Mouse (Mus musculus) forebrain, postnatal 0 days (tissue): Measurements from ENCODE around the gene Mapkbp1. TPM values are rescaled to one million over a fixed set of nuclear protein-coding genes. Genes with fewer than 3 reads are reported as not detected.

Experiments
- ATAC-seq: fragments of 200-750 bp; cut with Nextera tagmentation; 2 replicates; pipeline ENCODE4 v1.8.0; 2017; ENCODE audit warnings: mild to moderate bottlenecking, moderate library complexity
- DNase-seq: peaks from one replicate; pipeline ENCODE4 v3.0.0-alpha.2; 2015
- H3K27ac ChIP-seq: fragments of 300-500 bp; sonication (generic); 2 replicates; pipeline ENCODE4 v1.5.1; 2014; ENCODE audit warnings: low read depth, mild to moderate bottlenecking, antibody characterized with exemption, low read length, moderate library complexity, mixed read lengths
- H3K27me3 ChIP-seq: fragments of 300-500 bp; sonication (generic); 2 replicates; pipeline ENCODE4 v1.6.1; 2014; ENCODE audit warnings: mild to moderate bottlenecking, low read length, mixed read lengths; ENCODE audit not compliant: insufficient read depth
- H3K36me3 ChIP-seq: fragments of 300-500 bp; sonication (generic); 2 replicates; pipeline ENCODE4 v1.6.1; 2014; ENCODE audit warnings: mild to moderate bottlenecking, moderate library complexity; ENCODE audit not compliant: insufficient read depth
- H3K4me1 ChIP-seq: fragments of 300-500 bp; sonication (generic); 2 replicates; pipeline ENCODE4 v1.6.1; 2014; ENCODE audit warnings: antibody characterized with exemption; ENCODE audit not compliant: insufficient read depth
- H3K4me2 ChIP-seq: fragments of 300-500 bp; sonication (generic); 2 replicates; pipeline ENCODE4 v1.6.1; 2014; ENCODE audit warnings: low read depth, mild to moderate bottlenecking, moderate library complexity
- H3K4me3 ChIP-seq: fragments of 300-500 bp; sonication (generic); 2 replicates; pipeline ENCODE4 v1.5.1; 2014; ENCODE audit warnings: low read depth, low read length, mixed read lengths
- H3K9ac ChIP-seq: fragments of 300-500 bp; sonication (generic); 2 replicates; pipeline ENCODE4 v1.6.1; 2014; ENCODE audit warnings: mild to moderate bottlenecking
- H3K9me3 ChIP-seq: fragments of 300-500 bp; sonication (generic); 2 replicates; pipeline ENCODE4 v1.6.1; 2016; ENCODE audit warnings: low read length
- CTCF ChIP-seq: sonication (generic); IDR thresholded peaks from 2 replicates; pipeline ENCODE4 v1.5.1; 2016; ENCODE audit warnings: antibody characterized with exemption, control low read depth, low read depth
- WGBS: fragments of 180-500 bp; shearing (Covaris S2); extraction: QIAGEN DNeasy Blood & Tissue Kit; methylation state at CpG from one replicate; pipeline ENCODE4 v1.1.7; 2014; 5-methylcytosine and 5-hydroxymethylcytosine counted together
- polyA plus RNA-seq: library from polyadenylated mRNA; unstranded; fragments of >200 nt; fragmentation: Nextera tagmentation; extraction: Ambion mirVana; gene quantifications from 2 replicates; pipeline ENCODE4 v1.2.1, GENCODE M21; 2015
- total RNA-seq: library from RNA; depleted of rRNA; stranded (reverse); fragments of >200 nt; gene quantifications from 2 replicates; pipeline ENCODE4 v1.2.3, GENCODE M21; 2014; rRNA removed

Gene Mapkbp1
- total RNA-seq (38.6 and 42.5 TPM in 2 replicates), polyA plus RNA-seq (6.5 and 7.4 TPM in 2 replicates)

DNA sequence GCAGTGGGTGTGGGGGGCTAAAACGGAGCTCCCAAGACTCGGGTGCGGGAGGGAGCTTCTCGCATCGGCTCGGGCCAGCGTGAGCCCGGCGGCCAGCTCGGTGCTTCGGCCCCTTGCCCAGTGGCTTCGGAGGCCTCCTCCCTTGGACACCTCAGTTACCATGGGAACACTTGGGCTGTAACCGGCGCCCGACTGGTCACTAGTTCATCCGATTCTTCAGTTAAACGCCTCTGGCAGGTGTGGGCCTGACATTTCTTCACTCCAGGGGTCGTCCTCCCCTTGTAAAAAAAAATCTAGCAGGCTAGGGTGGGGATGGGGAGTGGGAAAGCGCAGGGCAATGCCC, at the start of gene Mapkbp1:
Gene Mapkbp1 (plus strand): TSS at position 163 of the 343 bp plus-strand sequence.
- H3K4me3 ChIP-seq: peak within 1 kb of the TSS; percentile 85
- WGBS: 2% methylated on average over 19 of the region's 19 CpGs
- TF ChIP-seq CTCF: no peak
- DNase-seq: no peak
- no peaks in the 10 kb centered on the region for H3K27me3 ChIP-seq
- H3K27ac ChIP-seq: peak within 1 kb of the TSS; percentile 64
- peak; percentile 57 for ATAC-seq
- peaks cover 5% of the 10 kb centered on the region; the same call in 1 of the 2 replicates for H3K4me1 ChIP-seq
- no peaks in the 10 kb centered on the region for H3K9me3 ChIP-seq
- peak within 1 kb of the TSS; percentile 83 for H3K9ac ChIP-seq
- H3K36me3 ChIP-seq: no peaks in the 10 kb centered on the region; the same call in none of the 2 replicates
- peak within 1 kb of the TSS; percentile 67 for H3K4me2 ChIP-seq

DNA sequence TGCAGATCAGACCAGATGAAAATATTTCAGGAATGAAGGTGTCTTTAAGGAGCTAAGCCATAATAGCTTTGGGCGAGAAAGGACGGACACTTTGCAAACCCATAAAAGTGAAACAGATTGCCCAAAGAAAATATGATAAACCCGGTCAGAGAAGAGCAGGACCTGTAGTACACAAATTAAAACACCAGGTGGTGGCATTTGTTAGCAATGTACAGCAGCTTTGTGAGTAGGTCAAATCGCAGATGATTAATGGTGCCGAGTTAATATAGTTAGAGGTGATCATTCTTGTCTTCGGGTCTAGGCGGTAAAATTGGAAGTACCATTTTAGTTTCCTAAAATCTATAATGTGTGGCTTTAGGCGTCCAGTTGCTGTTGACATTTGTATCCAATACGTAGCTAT, 1.9 kb upstream of the Mapkbp1 start:
- peak; percentile 54 for DNase-seq
- Histone ChIP-seq H3K4me3 (no peak overlapping the region), H3K4me1 (peaks cover 5% of the 10 kb centered on the region; the same call in 1 of the 2 replicates), H3K9ac (no peak overlapping the region), H3K27me3 (no peaks in the 10 kb centered on the region), H3K9me3 (no peaks in the 10 kb centered on the region), H3K4me2 (no peak overlapping the region), H3K36me3 (no peaks in the 10 kb centered on the region; the same call in none of the 2 replicates), H3K27ac (no peak overlapping the region)
- TF ChIP-seq CTCF: peak; percentile 71
- WGBS: 47% methylated on average over 9 of the region's 9 CpGs
- no peak for ATAC-seq

DNA sequence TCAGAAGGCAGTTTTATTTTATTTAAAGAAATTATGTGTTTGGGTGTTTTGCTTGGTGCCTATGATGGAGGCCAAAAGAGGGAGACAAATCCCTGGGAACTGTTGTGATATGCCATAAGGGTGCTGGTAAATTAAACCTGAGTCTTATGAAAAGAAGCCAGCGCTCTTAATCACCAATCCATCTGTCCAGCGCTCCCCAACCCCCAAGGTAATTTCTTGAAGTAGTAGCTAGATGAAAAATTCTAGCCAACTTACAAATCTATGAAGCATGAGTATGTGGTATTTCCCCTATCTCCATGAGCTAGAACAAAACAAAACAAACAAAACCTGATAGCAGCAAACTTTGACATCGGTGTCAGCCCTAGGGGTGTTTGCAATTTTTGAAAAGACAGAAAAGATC, 1.2 kb upstream of the Mapkbp1 start:
- no peaks in the 10 kb centered on the region for H3K9me3 ChIP-seq
- no peak overlapping the region for H3K4me3 ChIP-seq
- no peak overlapping the region for H3K9ac ChIP-seq
- no peak for TF ChIP-seq CTCF
- H3K4me1 ChIP-seq: peaks cover 5% of the 10 kb centered on the region; the same call in 1 of the 2 replicates
- WGBS: 83% methylated on average over 3 of the region's 3 CpGs
- DNase-seq: no peak
- H3K27me3 ChIP-seq: no peaks in the 10 kb centered on the region
- H3K27ac ChIP-seq: no peak overlapping the region
- ATAC-seq: no peak
- no peak overlapping the region for H3K4me2 ChIP-seq
- no peaks in the 10 kb centered on the region; the same call in none of the 2 replicates for H3K36me3 ChIP-seq

DNA sequence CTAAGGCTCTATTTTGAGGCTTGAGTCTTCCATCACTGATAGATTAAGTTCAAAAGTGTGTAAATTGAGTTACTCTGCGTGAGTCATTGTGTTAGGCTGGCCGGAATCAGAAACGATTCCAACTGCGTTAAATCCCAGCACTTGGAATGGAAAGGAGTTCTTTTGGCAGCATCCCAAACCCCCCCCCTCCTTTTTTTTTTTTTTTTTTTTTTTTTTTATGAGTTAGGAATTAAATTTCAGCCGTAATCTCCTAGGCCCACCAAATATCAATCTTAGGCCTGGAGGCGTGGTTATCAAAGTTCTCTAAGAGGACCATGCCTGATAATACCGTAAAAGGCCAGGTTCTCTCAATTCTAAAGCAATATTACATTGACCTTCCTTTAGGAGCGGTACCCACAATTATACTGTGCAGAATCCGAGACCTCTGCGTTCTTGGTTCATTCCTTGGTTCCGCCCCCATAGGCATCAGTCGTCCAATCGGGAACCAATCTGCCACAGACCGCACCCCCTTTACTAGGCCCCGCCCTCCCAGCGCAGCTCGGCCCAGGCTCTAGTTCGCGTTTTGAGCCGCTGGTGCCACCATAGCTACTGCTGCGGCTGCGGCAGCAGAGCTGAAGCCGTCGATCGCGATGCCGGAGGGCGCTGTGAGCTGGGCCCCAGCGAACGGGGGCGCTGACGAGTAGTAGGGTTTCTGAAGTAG, 512 bp upstream of the Mapkbp1 start:
- ATAC-seq (peak; percentile 100), DNase-seq (peak; percentile 97)
- H3K9ac ChIP-seq: peak overlapping the region; percentile 83
- 1% methylated on average over 32 of the region's 32 CpGs for WGBS
- peak overlapping the region; percentile 67 for H3K4me2 ChIP-seq
- H3K27me3 ChIP-seq: no peaks in the 10 kb centered on the region
- H3K9me3 ChIP-seq: no peaks in the 10 kb centered on the region
- peak overlapping the region; percentile 85 for H3K4me3 ChIP-seq
- peak; percentile 66 for TF ChIP-seq CTCF
- H3K36me3 ChIP-seq: no peaks in the 10 kb centered on the region; the same call in none of the 2 replicates
- peak overlapping the region; percentile 64 for H3K27ac ChIP-seq
- peaks cover 5% of the 10 kb centered on the region; the same call in 1 of the 2 replicates for H3K4me1 ChIP-seq

DNA sequence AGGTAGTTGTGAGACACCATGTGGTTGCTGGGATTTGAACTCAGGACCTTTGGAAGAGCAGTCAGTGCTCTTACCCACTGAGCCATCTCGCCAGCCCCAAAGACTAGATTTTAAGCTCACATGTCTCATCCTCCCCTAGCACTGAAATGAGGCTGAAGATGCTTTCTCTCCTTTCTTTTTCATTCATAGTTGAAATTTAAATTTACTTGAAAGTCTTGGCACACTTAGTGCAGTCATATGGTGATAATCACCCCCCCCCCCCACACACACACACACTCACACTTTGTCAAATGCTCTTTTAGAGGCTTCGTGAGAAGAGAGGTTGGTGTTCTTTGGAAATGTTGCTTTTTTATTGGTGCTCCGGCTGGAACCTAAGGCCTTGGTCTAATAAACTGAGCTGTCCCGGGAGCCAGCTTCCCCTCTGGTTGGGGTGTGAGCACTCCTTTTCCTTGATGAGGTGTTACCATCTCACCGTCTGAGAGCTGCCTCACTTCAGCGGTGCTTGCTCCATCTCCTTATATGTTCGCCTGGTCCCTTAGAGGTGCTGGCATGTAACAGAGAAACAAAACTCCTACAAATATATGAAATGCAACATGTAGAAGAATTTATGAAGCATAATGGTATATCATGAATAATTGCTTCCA, 8.0 kb downstream of the Mapkbp1 start:
- H3K36me3 ChIP-seq: no peaks in the 10 kb centered on the region; the same call in 1 of the 2 replicates
- DNase-seq: peak; percentile 27
- no peak for TF ChIP-seq CTCF
- no peaks in the 10 kb centered on the region for H3K4me1 ChIP-seq
- no peak overlapping the region for H3K9ac ChIP-seq
- H3K4me2 ChIP-seq: no peak overlapping the region
- H3K4me3 ChIP-seq: no peak overlapping the region
- H3K27ac ChIP-seq: no peak overlapping the region
- no peaks in the 10 kb centered on the region for H3K27me3 ChIP-seq
- ATAC-seq: peak; percentile 23; the same call in 1 of the 2 replicates
- H3K9me3 ChIP-seq: no peaks in the 10 kb centered on the region
- WGBS: 66% methylated on average over 7 of the region's 7 CpGs

DNA sequence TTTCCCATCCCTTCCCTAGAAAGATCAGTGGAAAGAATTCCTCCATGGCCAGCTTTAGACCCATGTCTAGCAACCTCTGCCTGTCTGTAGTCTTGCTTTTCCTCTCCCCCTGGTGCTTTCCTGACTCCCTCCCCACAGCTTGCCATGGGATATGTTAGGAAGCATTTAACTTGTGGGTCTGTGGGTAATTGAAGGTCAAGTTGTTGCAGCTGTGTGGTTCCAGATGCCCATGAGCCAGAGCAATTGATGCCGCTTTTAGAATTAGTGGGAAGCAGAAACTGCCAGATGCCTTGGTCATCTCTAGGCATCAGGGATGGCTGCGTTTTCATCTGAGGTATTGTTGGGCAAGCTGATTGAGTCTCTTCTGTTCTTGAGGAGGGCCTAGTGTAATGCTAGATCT, 9.1 kb downstream of the Mapkbp1 start:
- DNase-seq (no peak), ATAC-seq (no peak)
- no peak for TF ChIP-seq CTCF
- WGBS: 88% methylated on average over 2 of the region's 2 CpGs
- Histone ChIP-seq H3K4me2 (no peak overlapping the region), H3K27me3 (no peaks in the 10 kb centered on the region), H3K4me3 (no peak overlapping the region), H3K9me3 (no peaks in the 10 kb centered on the region), H3K4me1 (no peaks in the 10 kb centered on the region), H3K9ac (no peak overlapping the region), H3K27ac (no peak overlapping the region), H3K36me3 (no peaks in the 10 kb centered on the region)

DNA sequence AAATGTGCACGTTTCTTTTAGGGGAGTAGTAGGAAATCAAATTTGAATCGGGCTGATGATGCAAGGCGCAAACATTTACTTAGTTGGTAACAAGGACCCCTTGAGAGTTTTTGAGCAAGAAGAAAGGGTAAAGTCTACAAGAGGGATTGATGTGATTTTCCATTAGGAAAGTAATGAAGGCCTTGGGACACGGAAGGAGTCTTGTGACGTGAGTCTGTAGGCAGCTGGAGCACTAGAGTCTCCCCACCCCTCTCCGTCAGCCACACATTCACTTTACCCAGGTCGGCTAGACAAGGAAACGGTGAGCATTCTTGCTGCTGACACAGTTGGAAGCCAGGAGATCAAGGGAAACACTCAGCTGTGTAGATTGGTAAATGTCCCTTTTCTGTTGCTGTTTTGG, 13.4 kb downstream of the Mapkbp1 start:
- no peak overlapping the region for H3K9ac ChIP-seq
- H3K36me3 ChIP-seq: no peaks in the 10 kb centered on the region
- no peak overlapping the region for H3K4me2 ChIP-seq
- H3K4me1 ChIP-seq: no peaks in the 10 kb centered on the region
- ATAC-seq (no peak), DNase-seq (no peak)
- no peak overlapping the region for H3K4me3 ChIP-seq
- no peak overlapping the region for H3K27ac ChIP-seq
- no peaks in the 10 kb centered on the region for H3K9me3 ChIP-seq
- no peak for TF ChIP-seq CTCF
- 64% methylated on average over 8 of the region's 8 CpGs for WGBS
- no peaks in the 10 kb centered on the region for H3K27me3 ChIP-seq
